Mouse (Mus musculus) G1E (cell line): ENCODE results near the gene Rbm24. TPM values are rescaled to one million over a fixed set of nuclear protein-coding genes. Genes with fewer than 3 reads are reported as not detected.

ENCODE experiments used
- ATAC-seq: 2 replicates; pipeline ENCODE4 v1.8.0; 2016; ENCODE audit warnings: mild to moderate bottlenecking; ENCODE audit not compliant: insufficient number of reproducible peaks, poor library complexity, low FRiP score, severe bottlenecking; ENCODE audit errors: extremely low read depth
- DNase-seq: peaks from one replicate; pipeline ENCODE4 v3.0.0; 2012; ENCODE audit warnings: low spot score
- H3K27me3 ChIP-seq: 2 replicates; pipeline ENCODE4 v1.6.1; 2012; ENCODE audit warnings: mild to moderate bottlenecking, low read length, inconsistent platforms; ENCODE audit not compliant: insufficient read depth
- H3K36me3 ChIP-seq: replicated peaks from 2 replicates; pipeline ENCODE3; 2012; ENCODE audit warnings: mild to moderate bottlenecking, inconsistent platforms
- H3K4me1 ChIP-seq: 2 replicates; pipeline ENCODE4 v1.6.1; 2012; ENCODE audit warnings: low read depth, low read length, inconsistent platforms, mixed read lengths; ENCODE audit not compliant: insufficient read depth
- H3K4me3 ChIP-seq: 2 replicates; pipeline ENCODE4 v1.5.1; 2012; ENCODE audit warnings: low read depth, mild to moderate bottlenecking, inconsistent platforms, low read length, moderate library complexity, mixed read lengths
- H3K9me3 ChIP-seq: replicated peaks from 2 replicates; pipeline ENCODE4 v1.6.1; 2012; ENCODE audit warnings: inconsistent platforms
- CTCF ChIP-seq: IDR thresholded peaks from 2 replicates; pipeline ENCODE4 v1.5.1; 2012; ENCODE audit warnings: low read depth, low read length, inconsistent platforms, mixed read lengths
- GATA1 ChIP-seq: IDR thresholded peaks from 2 replicates; pipeline ENCODE4 v1.6.1; 2012; ENCODE audit warnings: borderline replicate concordance, low read length, inconsistent platforms, mixed read lengths
- GATA2 ChIP-seq: IDR thresholded peaks from 2 replicates; pipeline ENCODE4 v1.6.1; 2012; ENCODE audit warnings: low read depth, low read length, inconsistent platforms, borderline replicate concordance
- POLR2AphosphoS5 ChIP-seq: IDR thresholded peaks from 2 replicates; pipeline ENCODE4 v1.6.1; 2012; ENCODE audit warnings: low read depth, low read length, inconsistent platforms; ENCODE audit not compliant: insufficient replicate concordance
- TAL1 ChIP-seq: conservative IDR thresholded peaks from 2 replicates; pipeline ENCODE4 v1.6.1; 2012; ENCODE audit warnings: low read depth, low read length, inconsistent platforms, mixed read lengths
- polyA plus RNA-seq: library from polyadenylated mRNA; stranded (reverse); fragments of >175 nt; gene quantifications from 2 replicates; pipeline ENCODE4 v1.2.3, GENCODE M21; 2012
- total RNA-seq, 2 experiments: library from RNA; stranded (forward) in 1 of 2; stranded (reverse) in 1 of 2; fragments of 200-1000 nt in 1 of 2; fragments of >200 nt in 1 of 2; fragmentation: Nextera tagmentation in 1 of 2; gene quantifications; 2 replicates each; pipeline ENCODE4 v1.2.3; 2014 to 2017

Gene Rbm24
- total and polyA plus RNA-seq, 3 experiments: 0.11 TPM; not detected in 2

DNA sequence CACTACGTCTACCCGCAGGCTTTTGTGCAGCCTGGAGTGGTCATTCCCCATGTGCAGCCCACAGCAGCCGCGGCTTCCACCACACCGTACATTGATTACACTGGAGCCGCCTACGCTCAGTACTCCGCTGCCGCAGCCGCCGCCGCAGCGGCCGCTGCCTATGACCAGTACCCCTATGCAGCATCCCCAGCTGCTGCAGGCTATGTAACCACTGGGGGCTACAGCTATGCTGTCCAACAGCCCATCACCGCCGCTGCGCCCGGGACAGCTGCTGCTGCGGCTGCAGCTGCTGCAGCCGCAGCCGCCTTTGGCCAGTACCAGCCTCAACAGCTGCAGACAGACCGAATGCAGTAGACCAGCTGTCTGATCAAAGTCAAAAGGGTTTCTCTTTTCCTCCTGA lies 10.7 kb downstream of the Rbm24 start:
- Histone ChIP-seq H3K27me3 (peaks cover 4% of the 10 kb centered on the region; the same call in 1 of the 2 replicates), H3K9me3 (no peaks in the 10 kb centered on the region), H3K4me1 (no peaks in the 10 kb centered on the region), H3K36me3 (no peaks in the 10 kb centered on the region), H3K4me3 (no peak overlapping the region)
- ATAC-seq (no peak), DNase-seq (no peak)
- TF ChIP-seq TAL1: no peak
- no peak for TF ChIP-seq CTCF
- no peak for TF ChIP-seq POLR2AphosphoS5
- TF ChIP-seq GATA2: no peak
- TF ChIP-seq GATA1: no peak

DNA sequence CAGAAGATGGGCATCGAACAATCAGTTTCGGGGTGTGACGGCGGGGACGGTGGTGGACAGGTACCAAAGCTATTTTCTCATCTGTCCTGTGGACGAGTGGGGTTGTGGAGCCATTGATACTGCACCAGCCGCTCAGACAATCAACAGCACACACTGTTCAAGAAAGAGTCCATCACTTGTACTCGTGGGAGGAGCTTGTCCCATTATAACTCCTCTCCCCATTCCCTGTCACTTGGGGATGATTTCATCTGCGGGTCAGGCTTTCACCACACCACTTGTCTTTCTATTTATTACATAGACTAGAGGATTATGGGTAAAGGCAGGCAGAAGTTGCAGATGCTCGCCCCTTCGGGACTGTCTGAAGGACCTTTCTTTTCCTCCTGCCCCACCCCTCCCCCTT lies 11.6 kb downstream of the Rbm24 start:
- H3K36me3 ChIP-seq: no peaks in the 10 kb centered on the region
- H3K4me1 ChIP-seq: no peaks in the 10 kb centered on the region
- no peak for ATAC-seq
- H3K27me3 ChIP-seq: peaks cover 4% of the 10 kb centered on the region; the same call in 1 of the 2 replicates
- no peak overlapping the region for H3K4me3 ChIP-seq
- H3K9me3 ChIP-seq: no peaks in the 10 kb centered on the region
- no peak for DNase-seq
- no peak for TF ChIP-seq GATA1
- no peak for TF ChIP-seq TAL1
- no peak for TF ChIP-seq CTCF
- TF ChIP-seq GATA2: no peak
- TF ChIP-seq POLR2AphosphoS5: no peak

DNA sequence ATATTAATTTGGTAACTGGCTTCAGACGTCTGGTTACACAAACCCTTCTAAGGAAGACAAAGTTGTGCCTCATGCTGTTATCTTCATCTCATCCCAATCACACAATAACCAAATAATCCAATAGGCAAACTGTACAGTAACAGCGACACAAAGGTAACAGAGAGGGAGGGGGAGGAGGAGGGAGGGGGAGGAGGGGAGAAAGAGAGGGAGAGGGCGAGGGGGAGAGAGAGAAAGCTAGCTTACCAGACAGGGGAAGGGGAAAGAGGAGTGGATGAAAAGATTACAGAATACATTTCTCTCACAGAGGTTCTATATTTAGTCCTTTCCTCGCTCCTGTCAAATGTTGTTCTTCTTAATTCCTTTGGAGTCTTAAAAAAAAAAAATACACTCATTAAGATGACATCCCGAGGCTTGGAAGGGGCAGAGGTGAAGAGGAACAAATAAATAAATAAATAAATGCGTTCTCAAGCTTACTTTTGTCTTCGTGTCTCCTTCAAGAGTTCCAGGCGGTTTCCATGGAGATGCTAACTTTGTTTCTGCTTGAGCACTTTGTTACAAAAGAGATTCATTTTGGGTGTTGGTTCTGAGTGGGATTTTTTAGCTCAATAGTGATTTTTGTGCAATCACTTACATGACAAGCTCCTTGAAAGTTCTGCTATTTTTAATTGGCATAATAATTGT lies 15.8 kb downstream of the Rbm24 start:
- no peaks in the 10 kb centered on the region for H3K4me1 ChIP-seq
- TF ChIP-seq GATA1 (no peak), CTCF (no peak), GATA2 (no peak), POLR2AphosphoS5 (no peak), TAL1 (no peak)
- ATAC-seq: no peak
- no peak overlapping the region for H3K4me3 ChIP-seq
- no peaks in the 10 kb centered on the region for H3K9me3 ChIP-seq
- H3K27me3 ChIP-seq: peaks cover 1% of the 10 kb centered on the region; the same call in 1 of the 2 replicates
- no peaks in the 10 kb centered on the region for H3K36me3 ChIP-seq
- DNase-seq: no peak

DNA sequence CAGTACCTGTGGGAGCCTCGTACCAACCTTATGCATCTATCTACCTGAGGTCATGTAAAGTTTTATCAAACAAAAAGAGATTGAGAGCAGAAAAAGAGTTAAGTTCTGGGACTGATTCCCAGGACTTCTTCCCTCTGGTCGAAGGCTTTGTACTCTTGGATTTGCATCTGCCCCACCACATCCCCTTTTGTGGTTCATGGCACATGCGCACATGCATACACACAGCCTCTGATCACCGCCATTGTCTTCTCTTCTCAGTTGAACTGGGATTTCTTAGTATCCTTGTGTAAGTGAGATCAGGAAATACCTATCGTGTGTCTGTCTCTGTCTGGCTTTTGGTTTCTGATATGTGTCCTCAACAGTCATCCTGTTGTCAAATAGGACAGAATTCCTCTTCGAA lies 20.7 kb downstream of the Rbm24 start:
- no peak for TF ChIP-seq CTCF
- no peak for TF ChIP-seq POLR2AphosphoS5
- TF ChIP-seq GATA1: no peak
- TF ChIP-seq TAL1: no peak
- no peak for TF ChIP-seq GATA2
- DNase-seq (no peak), ATAC-seq (no peak)
- Histone ChIP-seq H3K9me3 (no peaks in the 10 kb centered on the region), H3K27me3 (no peaks in the 10 kb centered on the region), H3K4me1 (no peaks in the 10 kb centered on the region), H3K4me3 (no peak overlapping the region), H3K36me3 (no peaks in the 10 kb centered on the region)

DNA sequence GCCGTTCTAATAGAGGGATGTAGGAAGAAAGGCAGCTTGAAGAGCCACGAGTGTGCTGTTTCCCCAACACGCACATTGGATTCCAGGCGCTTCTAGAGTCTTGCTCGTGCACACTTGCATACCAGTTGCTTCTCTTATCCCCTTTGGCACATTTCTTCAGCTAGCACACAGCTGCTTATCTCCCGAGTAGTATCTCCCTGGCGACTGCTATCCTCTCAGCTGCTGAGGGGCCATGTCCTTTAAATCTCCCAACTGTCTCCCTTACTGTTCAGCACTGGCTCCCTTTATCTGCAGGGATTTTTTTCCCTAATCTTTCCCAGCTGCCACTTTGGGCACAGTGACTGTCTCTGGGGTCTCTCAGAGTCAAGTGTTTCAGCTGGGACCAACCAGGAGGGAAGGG lies 25.8 kb downstream of the Rbm24 start:
- Histone ChIP-seq H3K9me3 (no peaks in the 10 kb centered on the region), H3K27me3 (no peaks in the 10 kb centered on the region), H3K4me1 (no peaks in the 10 kb centered on the region), H3K4me3 (no peak overlapping the region), H3K36me3 (no peaks in the 10 kb centered on the region)
- no peak for DNase-seq
- TF ChIP-seq GATA2: no peak
- no peak for TF ChIP-seq GATA1
- TF ChIP-seq CTCF: no peak
- no peak for TF ChIP-seq POLR2AphosphoS5
- TF ChIP-seq TAL1: no peak
- ATAC-seq: no peak

DNA sequence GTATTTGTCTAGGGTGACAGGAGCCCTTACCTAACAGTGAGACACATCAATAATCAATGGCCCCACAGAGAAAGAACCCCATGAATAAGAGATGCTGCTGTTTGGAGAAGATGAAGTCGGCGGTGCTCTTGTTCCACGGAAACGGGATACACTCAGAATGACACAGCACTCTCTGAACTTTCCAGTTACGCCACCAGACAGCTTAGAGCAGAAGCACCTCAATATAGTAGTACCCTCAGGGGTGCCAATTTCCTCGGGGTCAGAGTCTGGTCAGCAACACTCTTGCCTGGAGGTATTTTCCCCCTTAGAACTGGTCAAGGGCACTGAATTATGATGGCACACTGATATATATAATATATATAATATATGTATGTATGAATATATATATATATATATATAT lies 27.8 kb downstream of the Rbm24 start:
- DNase-seq (no peak), ATAC-seq (no peak)
- TF ChIP-seq GATA2 (no peak), TAL1 (no peak), GATA1 (no peak), CTCF (no peak), POLR2AphosphoS5 (no peak)
- H3K4me3 ChIP-seq: no peak overlapping the region
- no peaks in the 10 kb centered on the region for H3K36me3 ChIP-seq
- H3K4me1 ChIP-seq: no peaks in the 10 kb centered on the region
- no peaks in the 10 kb centered on the region for H3K9me3 ChIP-seq
- peaks cover 2% of the 10 kb centered on the region; the same call in 1 of the 2 replicates for H3K27me3 ChIP-seq
